Mouse (Mus musculus): ENCODE measurements around the gene Cdcp1.

DNA sequence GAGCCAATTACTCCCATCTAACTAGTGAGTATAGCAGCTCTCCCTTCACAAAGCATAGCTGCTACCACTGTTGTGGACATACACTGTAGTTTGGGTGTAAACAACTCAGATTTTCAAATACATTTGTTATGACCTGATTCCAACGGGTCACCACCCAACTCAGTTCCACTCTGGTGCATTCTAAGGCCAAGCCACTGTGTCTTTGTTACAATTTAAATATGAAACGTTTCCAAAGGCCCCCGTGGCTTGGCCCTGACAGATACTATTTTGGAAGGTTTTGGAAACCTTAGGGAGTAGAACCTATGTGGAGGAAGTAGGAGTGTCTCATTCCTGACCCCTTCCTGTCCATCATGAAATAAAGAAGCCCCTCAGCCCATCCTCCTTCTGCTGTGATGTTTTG, 15.7 kb downstream of the Cdcp1 start:
- TF ChIP-seq CTCF (conservative IDR thresholded peaks at IDR 0.05; ENCODE audit: insufficient read depth, insufficient read length, low read depth, low read length) (no peak), POLR2A (IDR thresholded peaks at IDR 0.05; ENCODE audit: low read depth, low read length) (no peak)

All from kidney, adult 2 months (tissue).